Mouse (Mus musculus): ENCODE data around the gene Nanp. TPM values are rescaled to one million over a fixed set of nuclear protein-coding genes. Genes with fewer than 3 reads are reported as not detected.

Gene Nanp
- polyA plus RNA-seq, 1 experiment from 2014 or later: 52.4 TPM

GRCm38 (mm10) chr2:151021158-151021557, 18.0 kb downstream of the Nanp start:
- H3K27me3 ChIP-seq (ENCODE audit: control insufficient read depth, insufficient read depth, low read length): no peaks in the 10 kb centered on the region
- H3K27ac ChIP-seq (ENCODE audit: low read depth, low read length): no peak overlapping the region
- H3K9ac ChIP-seq (ENCODE audit: low read length): no peak overlapping the region
- WGBS: 88% methylated on average over 10 of the region's 10 CpGs
- no peaks in the 10 kb centered on the region for H3K9me3 ChIP-seq (ENCODE audit: control insufficient read depth, low read length)
- no peaks in the 10 kb centered on the region for H3K36me3 ChIP-seq (ENCODE audit: control insufficient read depth, insufficient read depth, low read length)
- ATAC-seq (ENCODE audit: low FRiP score) (no peak), DNase-seq (ENCODE audit: low spot score, missing footprints) (no peak)
- H3K4me3 ChIP-seq (ENCODE audit: low read depth, low read length): no peak overlapping the region
- no peak overlapping the region for H3K4me2 ChIP-seq
- no peaks in the 10 kb centered on the region for H3K4me1 ChIP-seq (ENCODE audit: control insufficient read depth, insufficient read depth, low read length)

- no peak for DNase-seq (ENCODE audit: low spot score, missing footprints)
These were observed 23.9 kb downstream of the Nanp start for GRCm38 (mm10) chr2:151015316-151015715.

GRCm38 (mm10) chr2:151011273-151011672, 27.9 kb downstream of the Nanp start:
- no peak overlapping the region for H3K27ac ChIP-seq (ENCODE audit: low read depth, low read length)
- no peak overlapping the region for H3K4me3 ChIP-seq (ENCODE audit: low read depth, low read length)
- H3K36me3 ChIP-seq (ENCODE audit: control insufficient read depth, insufficient read depth, low read length): no peaks in the 10 kb centered on the region
- no peak overlapping the region for H3K9ac ChIP-seq (ENCODE audit: low read length)
- DNase-seq (ENCODE audit: low spot score, missing footprints) (no peak), ATAC-seq (ENCODE audit: low FRiP score) (no peak)
- no peaks in the 10 kb centered on the region; the same call in 1 of the 2 replicates for H3K27me3 ChIP-seq (ENCODE audit: control insufficient read depth, insufficient read depth, low read length)
- 83% methylated on average over 1 of the region's 1 CpGs for WGBS
- no peaks in the 10 kb centered on the region for H3K9me3 ChIP-seq (ENCODE audit: control insufficient read depth, low read length)
- no peak overlapping the region for H3K4me2 ChIP-seq
- peaks cover 11% of the 10 kb centered on the region for H3K4me1 ChIP-seq (ENCODE audit: control insufficient read depth, insufficient read depth, low read length)

More at GRCm38 (mm10) chr2:151015316-151015715, 23.9 kb downstream of the Nanp start:
- H3K9me3 ChIP-seq (ENCODE audit: control insufficient read depth, low read length): no peaks in the 10 kb centered on the region
- H3K9ac ChIP-seq (ENCODE audit: low read length): no peak overlapping the region
- H3K4me1 ChIP-seq (ENCODE audit: control insufficient read depth, insufficient read depth, low read length): no peaks in the 10 kb centered on the region
- no peaks in the 10 kb centered on the region; the same call in 1 of the 2 replicates for H3K27me3 ChIP-seq (ENCODE audit: control insufficient read depth, insufficient read depth, low read length)
- no peak overlapping the region for H3K4me2 ChIP-seq
- 87% methylated on average over 2 of the region's 2 CpGs for WGBS
- no peaks in the 10 kb centered on the region for H3K36me3 ChIP-seq (ENCODE audit: control insufficient read depth, insufficient read depth, low read length)
- no peak overlapping the region for H3K4me3 ChIP-seq (ENCODE audit: low read depth, low read length)
- H3K27ac ChIP-seq (ENCODE audit: low read depth, low read length): no peak overlapping the region
- no peak for ATAC-seq (ENCODE audit: low FRiP score)

GRCm38 (mm10) chr2:151009515-151010085, 29.6 kb downstream of the Nanp start:
- no peaks in the 10 kb centered on the region for H3K9me3 ChIP-seq (ENCODE audit: control insufficient read depth, low read length)
- no peak overlapping the region for H3K27ac ChIP-seq (ENCODE audit: low read depth, low read length)
- H3K36me3 ChIP-seq (ENCODE audit: control insufficient read depth, insufficient read depth, low read length): no peaks in the 10 kb centered on the region
- DNase-seq (ENCODE audit: low spot score, missing footprints) (no peak), ATAC-seq (ENCODE audit: low FRiP score) (peak; percentile 73)
- H3K4me1 ChIP-seq (ENCODE audit: control insufficient read depth, insufficient read depth, low read length): peaks cover 11% of the 10 kb centered on the region
- H3K9ac ChIP-seq (ENCODE audit: low read length): peak overlapping the region; percentile 80; the same call in 1 of the 2 replicates
- no peaks in the 10 kb centered on the region; the same call in 1 of the 2 replicates for H3K27me3 ChIP-seq (ENCODE audit: control insufficient read depth, insufficient read depth, low read length)
- 77% methylated on average over 1 of the region's 1 CpGs for WGBS
- H3K4me3 ChIP-seq (ENCODE audit: low read depth, low read length): peak overlapping the region; percentile 54
- H3K4me2 ChIP-seq: peak overlapping the region; percentile 75

- Histone ChIP-seq H3K4me2 (peak overlapping the region; percentile 75), H3K36me3 (ENCODE audit: control insufficient read depth, insufficient read depth, low read length) (no peaks in the 10 kb centered on the region), H3K9ac (ENCODE audit: low read length) (peak overlapping the region; percentile 80), H3K27me3 (ENCODE audit: control insufficient read depth, insufficient read depth, low read length) (no peaks in the 10 kb centered on the region; the same call in 1 of the 2 replicates), H3K27ac (ENCODE audit: low read depth, low read length) (no peak overlapping the region), H3K4me1 (ENCODE audit: control insufficient read depth, insufficient read depth, low read length) (peaks cover 11% of the 10 kb centered on the region), H3K9me3 (ENCODE audit: control insufficient read depth, low read length) (no peaks in the 10 kb centered on the region), H3K4me3 (ENCODE audit: low read depth, low read length) (peak overlapping the region; percentile 54)
- DNase-seq (ENCODE audit: low spot score, missing footprints) (peak; percentile 98), ATAC-seq (ENCODE audit: low FRiP score) (peak; percentile 95)
- WGBS: 0% methylated on average over 57 of the region's 57 CpGs
These were observed 30.2 kb downstream of the Nanp start for GRCm38 (mm10) chr2:151008939-151009509.

GRCm38 (mm10) chr2:151008517-151008932, 30.7 kb downstream of the Nanp start:
- peak; percentile 57 for ATAC-seq (ENCODE audit: low FRiP score)

GRCm38 (mm10) chr2:151008006-151008405, 31.2 kb downstream of the Nanp start:
- peak overlapping the region; percentile 80 for H3K9ac ChIP-seq (ENCODE audit: low read length)
- no peak for ATAC-seq (ENCODE audit: low FRiP score)

More at GRCm38 (mm10) chr2:151008517-151008932, 30.7 kb downstream of the Nanp start:
- no peak overlapping the region for H3K27ac ChIP-seq (ENCODE audit: low read depth, low read length)
- H3K4me2 ChIP-seq: peak overlapping the region; percentile 75
- no peaks in the 10 kb centered on the region; the same call in 1 of the 2 replicates for H3K27me3 ChIP-seq (ENCODE audit: control insufficient read depth, insufficient read depth, low read length)
- peaks cover 11% of the 10 kb centered on the region for H3K4me1 ChIP-seq (ENCODE audit: control insufficient read depth, insufficient read depth, low read length)
- no peaks in the 10 kb centered on the region for H3K9me3 ChIP-seq (ENCODE audit: control insufficient read depth, low read length)
- DNase-seq (ENCODE audit: low spot score, missing footprints): peak; percentile 95
- peak overlapping the region; percentile 54 for H3K4me3 ChIP-seq (ENCODE audit: low read depth, low read length)
- no peaks in the 10 kb centered on the region for H3K36me3 ChIP-seq (ENCODE audit: control insufficient read depth, insufficient read depth, low read length)
- WGBS: 0% methylated on average over 21 of the region's 21 CpGs
- H3K9ac ChIP-seq (ENCODE audit: low read length): peak overlapping the region; percentile 80

GRCm38 (mm10) chr2:151006281-151006945, 32.8 kb downstream of the Nanp start:
- WGBS: 72% methylated on average over 5 of the region's 5 CpGs

More at GRCm38 (mm10) chr2:151008006-151008405, 31.2 kb downstream of the Nanp start:
- peak; percentile 85 for DNase-seq (ENCODE audit: low spot score, missing footprints)
- no peaks in the 10 kb centered on the region; the same call in 1 of the 2 replicates for H3K27me3 ChIP-seq (ENCODE audit: control insufficient read depth, insufficient read depth, low read length)
- H3K36me3 ChIP-seq (ENCODE audit: control insufficient read depth, insufficient read depth, low read length): no peaks in the 10 kb centered on the region
- H3K4me1 ChIP-seq (ENCODE audit: control insufficient read depth, insufficient read depth, low read length): peaks cover 11% of the 10 kb centered on the region
- H3K9me3 ChIP-seq (ENCODE audit: control insufficient read depth, low read length): no peaks in the 10 kb centered on the region
- WGBS: 55% methylated on average over 6 of the region's 6 CpGs
- H3K4me2 ChIP-seq: peak overlapping the region; percentile 75
- peak overlapping the region; percentile 54 for H3K4me3 ChIP-seq (ENCODE audit: low read depth, low read length)
- no peak overlapping the region for H3K27ac ChIP-seq (ENCODE audit: low read depth, low read length)

GRCm38 (mm10) chr2:151004390-151004789, 34.8 kb downstream of the Nanp start:
- Histone ChIP-seq H3K4me1 (ENCODE audit: control insufficient read depth, insufficient read depth, low read length) (peaks cover 8% of the 10 kb centered on the region), H3K27me3 (ENCODE audit: control insufficient read depth, insufficient read depth, low read length) (no peaks in the 10 kb centered on the region), H3K27ac (ENCODE audit: low read depth, low read length) (no peak overlapping the region), H3K36me3 (ENCODE audit: control insufficient read depth, insufficient read depth, low read length) (no peaks in the 10 kb centered on the region), H3K9me3 (ENCODE audit: control insufficient read depth, low read length) (no peaks in the 10 kb centered on the region), H3K4me2 (no peak overlapping the region), H3K4me3 (ENCODE audit: low read depth, low read length) (no peak overlapping the region), H3K9ac (ENCODE audit: low read length) (no peak overlapping the region)
- 91% methylated on average over 10 of the region's 10 CpGs for WGBS
- no peak for DNase-seq (ENCODE audit: low spot score, missing footprints)
- ATAC-seq (ENCODE audit: low FRiP score): no peak

More at GRCm38 (mm10) chr2:151006281-151006945, 32.8 kb downstream of the Nanp start:
- H3K36me3 ChIP-seq (ENCODE audit: control insufficient read depth, insufficient read depth, low read length): no peaks in the 10 kb centered on the region
- H3K4me1 ChIP-seq (ENCODE audit: control insufficient read depth, insufficient read depth, low read length): peaks cover 11% of the 10 kb centered on the region
- H3K27me3 ChIP-seq (ENCODE audit: control insufficient read depth, insufficient read depth, low read length): no peaks in the 10 kb centered on the region; the same call in 1 of the 2 replicates
- H3K27ac ChIP-seq (ENCODE audit: low read depth, low read length): no peak overlapping the region
- H3K9me3 ChIP-seq (ENCODE audit: control insufficient read depth, low read length): no peaks in the 10 kb centered on the region
- no peak overlapping the region for H3K9ac ChIP-seq (ENCODE audit: low read length)
- DNase-seq (ENCODE audit: low spot score, missing footprints): no peak
- ATAC-seq (ENCODE audit: low FRiP score): no peak
- H3K4me3 ChIP-seq (ENCODE audit: low read depth, low read length): no peak overlapping the region
- H3K4me2 ChIP-seq: no peak overlapping the region
